Mouse (Mus musculus) ovary, postnatal 10 days (tissue): Measurements from ENCODE around the gene Tent2.
"Not testable (repeated sequence)": the region's sequence is repeated elsewhere in the genome, so short reads cannot be mapped to it uniquely, and the experiment has no call there.

Experiments used
- DNase-seq: peaks from one replicate; pipeline ENCODE4 v3.0.0; 2022; ENCODE audit warnings: low spot score

Gene Tent2

DNA sequence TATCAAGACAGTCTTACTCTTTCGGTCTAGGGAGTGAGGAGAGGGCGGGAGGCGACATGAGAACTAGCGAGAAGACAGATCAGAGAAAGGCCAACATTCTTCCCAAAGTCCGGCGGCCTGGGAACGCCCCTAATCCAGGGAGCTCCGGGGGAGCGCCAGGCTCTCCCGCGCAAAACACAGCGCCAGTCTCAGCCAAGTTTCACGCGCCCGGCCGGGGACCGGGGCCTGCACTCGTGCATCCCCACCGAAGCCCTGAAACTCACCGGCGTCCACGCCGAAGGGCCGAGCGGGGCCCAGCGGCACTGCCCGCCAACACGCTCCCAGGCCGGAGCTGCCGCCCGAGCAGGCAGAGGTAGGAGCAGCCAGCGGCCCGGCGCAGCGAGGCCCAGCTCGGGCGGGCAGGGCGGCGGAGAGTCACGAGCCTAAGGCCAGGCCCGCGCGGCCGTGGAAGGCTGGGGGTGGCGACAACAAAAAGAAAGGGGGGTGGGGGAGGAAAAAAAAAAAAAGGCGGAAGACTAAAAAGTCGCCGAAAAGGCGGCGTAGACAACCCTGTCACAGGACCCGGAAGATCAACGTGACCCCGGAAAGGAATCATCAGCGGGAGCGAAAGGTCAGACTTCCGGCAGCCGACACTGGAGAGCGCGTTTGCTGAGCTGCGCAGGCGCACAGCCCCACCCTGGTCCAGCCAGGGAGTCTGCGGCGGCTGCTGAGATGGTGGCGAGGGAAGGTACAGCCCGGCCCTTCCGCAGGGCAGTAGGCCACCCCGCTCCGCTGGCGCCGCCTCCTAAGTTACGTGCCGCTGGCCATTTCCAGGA lies at the start of gene Tent2:
Tent2 (minus strand) TSS at position 555 of the 815 bp plus-strand sequence.
- DNase-seq, result peak; percentile 76

DNA sequence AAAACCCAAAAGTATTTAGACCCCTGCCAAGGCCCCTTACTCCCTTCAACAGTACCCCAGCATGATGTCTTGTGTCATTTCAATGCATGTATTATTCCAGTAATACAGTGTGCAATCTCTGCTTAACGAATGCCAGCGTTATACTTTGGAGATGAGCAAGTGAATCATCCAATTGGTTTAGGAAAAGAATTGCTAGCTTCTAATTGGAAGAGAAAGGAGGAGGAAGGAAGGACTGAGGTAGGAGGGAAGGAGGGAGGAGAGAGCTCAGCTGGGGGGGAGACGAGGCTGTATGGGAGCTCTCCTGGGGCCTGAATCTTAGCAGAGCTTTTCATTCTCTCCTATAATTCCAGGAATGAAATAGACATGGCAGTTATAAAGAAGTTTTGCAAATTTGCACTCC lies 49.0 kb upstream of the Tent2 start:
- DNase-seq, result no peak

GRCm38 (mm10) chr13:93239561-93239960 lies 47.4 kb upstream of the Tent2 start:
- no peak for DNase-seq

DNA sequence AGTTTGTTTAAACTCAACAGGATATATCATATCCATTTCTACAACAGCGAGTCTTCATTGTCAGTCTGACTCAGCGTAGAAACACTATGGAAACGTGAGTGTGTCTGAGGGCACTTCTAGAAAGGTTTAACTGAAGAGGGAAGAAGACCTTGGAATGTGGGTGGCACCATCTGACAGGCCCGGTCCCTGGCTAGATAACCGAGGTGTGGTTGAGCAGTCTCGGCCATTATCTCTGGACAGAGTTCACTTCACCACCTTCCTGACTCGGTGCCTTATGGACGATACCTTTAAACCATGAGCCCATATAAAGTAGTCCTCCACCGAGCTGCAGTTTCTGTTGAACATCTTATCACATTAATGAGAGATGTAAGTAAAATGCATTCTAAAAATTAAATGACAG lies 46.9 kb upstream of the Tent2 start:
- no peak for DNase-seq

DNA sequence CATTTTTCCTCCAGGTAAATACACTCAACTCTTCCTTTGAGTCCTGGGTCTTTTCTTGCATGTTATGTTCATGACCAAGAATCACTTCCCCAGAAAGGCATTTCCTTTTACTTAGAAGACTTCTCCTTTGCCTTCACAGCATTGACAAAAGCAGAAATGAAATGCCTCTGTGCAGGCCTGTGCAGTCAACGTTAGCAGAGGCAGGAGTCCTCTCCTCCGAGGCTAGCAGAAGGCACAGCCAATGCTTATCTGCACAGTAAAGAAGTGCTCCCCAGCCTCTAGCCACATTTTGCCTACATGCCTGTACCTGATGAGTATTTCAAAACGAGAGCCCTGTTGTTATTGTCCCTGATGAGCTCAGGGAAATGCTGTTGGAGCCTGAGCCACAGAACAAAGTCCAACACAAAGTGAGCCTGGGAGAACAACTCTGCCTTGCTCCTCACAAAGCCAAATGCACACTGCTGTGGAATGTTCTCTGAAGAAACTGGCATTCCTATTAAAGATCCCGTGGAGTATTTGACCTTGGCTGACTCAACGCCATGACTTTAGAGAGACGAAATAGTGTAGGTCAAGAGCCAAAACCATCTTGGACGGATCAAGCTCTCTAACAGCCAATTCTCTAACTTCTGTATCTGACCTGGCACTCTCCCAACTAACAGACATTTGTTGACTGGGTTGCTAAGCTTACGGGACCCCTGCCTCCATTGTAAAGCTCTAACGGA lies 45.7 kb upstream of the Tent2 start:
- DNase-seq, result no peak

DNA sequence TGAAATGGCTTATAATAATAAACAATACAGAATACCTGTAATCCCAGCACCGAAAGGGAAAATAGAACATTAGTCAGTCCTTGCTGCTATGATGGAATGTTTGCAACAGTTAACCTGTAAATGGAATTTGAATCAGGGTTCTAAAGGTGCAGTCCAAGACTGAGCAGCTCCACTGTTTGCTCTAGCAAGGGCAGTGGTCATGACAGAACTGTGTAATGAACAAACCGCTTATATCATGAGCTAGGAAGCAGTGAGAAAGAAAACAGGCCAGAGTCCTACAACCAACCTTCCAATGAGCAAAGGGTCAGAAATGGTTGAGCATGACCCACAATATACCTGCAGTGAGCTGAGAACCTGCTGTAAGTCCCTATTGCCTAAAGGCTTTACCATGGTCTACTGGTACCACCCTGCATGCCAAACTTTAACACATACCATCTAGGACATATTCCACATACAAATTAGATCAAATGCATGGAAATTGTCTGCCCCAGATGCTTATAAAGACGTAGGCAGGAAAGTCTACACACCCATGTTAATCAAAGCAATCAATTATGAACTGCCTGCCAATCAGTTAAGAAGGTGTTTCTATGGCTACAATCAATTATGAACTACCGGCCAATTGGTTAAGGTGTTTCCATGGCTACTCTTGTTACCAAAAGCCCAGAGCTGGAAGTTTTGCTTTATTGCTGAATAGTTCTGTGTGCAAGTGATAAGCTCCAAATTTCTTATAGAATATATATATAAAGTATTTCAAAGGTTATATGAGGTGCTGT lies 42.3 kb upstream of the Tent2 start:
- DNase-seq, result no peak

DNA sequence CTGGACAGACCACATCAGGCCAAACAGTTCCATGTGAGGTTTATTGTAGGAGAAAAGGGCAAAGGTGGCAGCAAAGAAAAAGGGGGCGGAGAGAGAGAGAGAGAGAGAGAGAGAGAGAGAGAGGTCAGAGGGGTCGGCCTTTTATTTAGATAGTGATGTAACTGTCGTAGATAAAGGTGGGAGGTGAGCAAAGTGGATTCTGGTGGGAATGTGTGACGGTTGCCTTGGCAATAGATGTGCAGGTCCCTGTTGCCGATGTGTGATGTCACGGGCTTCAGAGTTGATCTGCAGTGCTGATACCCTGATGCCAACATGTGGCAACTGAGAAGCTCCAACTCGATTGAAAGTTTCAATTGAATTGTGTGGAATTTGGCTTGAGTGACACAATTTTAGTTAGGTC lies 40.1 kb upstream of the Tent2 start:
- DNase-seq, result no peak

DNA sequence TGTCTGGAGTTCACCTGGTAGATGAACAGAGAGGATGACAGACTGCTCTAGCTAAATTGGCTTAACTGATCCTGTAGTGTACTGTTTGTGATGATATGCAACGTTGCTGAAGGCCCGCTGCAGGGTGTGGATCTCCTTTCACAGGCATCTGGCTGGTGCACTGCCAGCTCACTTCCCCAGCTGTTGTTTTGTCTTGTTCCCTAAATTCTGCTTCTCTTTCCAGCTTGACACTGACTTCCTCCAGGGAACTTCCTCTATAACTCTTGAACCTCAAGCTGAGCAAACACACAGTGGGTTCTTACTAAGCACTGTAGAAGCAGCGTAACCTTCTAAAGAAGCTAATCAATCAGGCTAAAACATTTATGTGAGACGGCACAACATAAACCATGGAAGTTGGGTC lies 38.8 kb upstream of the Tent2 start:
- no peak for DNase-seq

DNA sequence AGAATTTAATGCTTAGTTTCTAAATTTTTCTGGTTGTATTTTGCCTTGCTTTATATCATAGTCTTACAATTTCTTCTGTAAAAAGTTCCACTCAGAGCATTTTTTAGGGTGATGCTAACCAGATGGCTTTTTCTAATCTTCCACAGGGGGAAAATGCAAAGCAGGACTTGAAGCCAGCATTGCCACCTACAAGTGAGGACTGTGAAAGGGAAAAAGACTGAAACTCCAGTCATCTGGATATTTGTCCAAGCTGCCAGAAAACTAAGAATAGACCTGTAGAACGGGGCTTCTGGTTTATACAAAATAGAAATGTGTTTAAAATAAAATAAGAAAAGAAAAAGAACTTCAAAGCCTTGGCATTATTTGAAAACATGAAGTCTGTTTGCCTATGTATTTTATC lies 19.6 kb upstream of the Tent2 start:
- DNase-seq, result no peak

GRCm38 (mm10) chr13:93192646-93193026 lies 451 bp upstream of the Tent2 start:
- DNase-seq, result no peak

DNA sequence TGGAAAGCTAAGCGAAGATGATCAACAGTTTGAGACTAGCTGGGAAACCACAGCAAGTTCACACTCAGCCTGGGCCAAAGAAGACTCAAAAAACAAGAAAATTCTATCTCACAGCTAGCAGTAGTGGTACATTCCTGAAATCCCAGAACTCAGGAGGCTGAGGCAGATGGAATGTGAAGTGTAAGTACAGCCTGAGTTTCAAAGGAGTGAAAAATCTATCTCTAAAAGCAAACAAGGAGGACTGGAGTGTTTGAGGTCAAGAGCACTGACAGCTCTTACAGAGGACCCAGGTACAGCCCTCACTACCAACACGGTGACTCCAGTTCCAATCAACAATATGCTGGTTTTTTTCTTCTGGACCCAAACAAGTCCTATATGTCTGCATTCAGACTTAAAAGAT lies 2.8 kb downstream of the Tent2 start:
- DNase-seq, result no peak

- DNase-seq, result no peak
Measured at GRCm38 (mm10) chr13:93188738-93189137, 3.4 kb downstream of the Tent2 start.

GRCm38 (mm10) chr13:93187792-93188191 lies 4.4 kb downstream of the Tent2 start:
- DNase-seq, result not testable (repeated sequence)

GRCm38 (mm10) chr13:93180351-93180750 lies 11.8 kb downstream of the Tent2 start:
- no peak for DNase-seq

DNA sequence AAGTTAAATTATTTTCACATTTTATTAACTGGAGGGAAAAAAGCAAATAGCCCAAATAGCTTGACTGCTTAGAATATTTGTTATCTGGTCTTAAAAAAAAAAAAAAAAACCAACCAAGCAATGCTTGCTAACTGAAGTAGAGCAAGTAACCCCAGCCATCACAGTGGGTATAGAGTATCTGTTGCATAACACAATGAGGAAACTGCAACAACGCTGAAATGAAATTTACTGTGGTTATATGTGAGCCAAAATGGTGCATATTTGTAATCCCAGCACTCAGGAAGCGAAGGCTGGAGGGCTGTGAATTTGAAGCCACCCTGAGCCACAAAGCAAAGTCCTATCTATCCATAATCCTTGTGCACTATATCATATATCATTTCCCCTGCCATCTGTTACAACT lies 12.7 kb downstream of the Tent2 start:
- DNase-seq, result no peak

DNA sequence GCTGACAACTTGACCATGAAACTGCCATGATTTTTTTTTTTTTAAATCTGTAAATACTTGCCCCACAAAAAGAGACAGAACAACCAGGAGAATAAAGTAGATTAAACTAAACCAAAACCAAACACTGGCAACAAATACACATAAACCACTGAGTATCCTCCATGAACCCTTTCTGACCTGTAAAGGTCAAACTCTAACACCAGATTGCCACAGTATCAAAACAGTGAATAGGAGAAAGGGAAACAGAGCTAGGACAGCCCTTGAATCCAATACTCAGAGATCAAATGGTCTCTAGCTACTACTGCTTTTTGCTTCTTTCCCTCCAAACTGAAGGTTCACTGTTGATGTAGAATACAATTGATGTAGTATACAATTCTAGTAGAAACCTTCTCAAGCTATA lies 14.6 kb downstream of the Tent2 start:
- no peak for DNase-seq

DNA sequence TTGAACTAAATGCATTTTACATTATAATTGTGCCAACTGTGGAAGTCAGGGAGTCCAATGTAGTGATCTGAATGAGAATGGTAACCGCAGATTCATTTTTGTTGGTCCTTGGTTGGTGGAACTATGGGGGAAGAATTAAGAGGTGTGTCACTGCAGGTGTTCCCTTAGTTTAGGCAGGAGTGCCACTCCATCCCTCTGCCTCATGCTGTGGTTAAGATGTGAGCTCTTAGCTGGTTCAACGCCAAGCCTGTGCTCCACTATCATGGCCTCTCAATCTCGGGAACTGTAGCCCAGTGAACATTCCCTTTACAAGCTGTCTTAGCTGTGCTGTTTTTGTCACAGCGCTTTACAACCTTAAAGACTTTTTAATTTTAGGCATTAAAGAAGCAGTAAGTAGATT lies 28.9 kb downstream of the Tent2 start:
- no peak for DNase-seq

- no peak for DNase-seq
Measured at GRCm38 (mm10) chr13:93162456-93162855, 29.7 kb downstream of the Tent2 start.

DNA sequence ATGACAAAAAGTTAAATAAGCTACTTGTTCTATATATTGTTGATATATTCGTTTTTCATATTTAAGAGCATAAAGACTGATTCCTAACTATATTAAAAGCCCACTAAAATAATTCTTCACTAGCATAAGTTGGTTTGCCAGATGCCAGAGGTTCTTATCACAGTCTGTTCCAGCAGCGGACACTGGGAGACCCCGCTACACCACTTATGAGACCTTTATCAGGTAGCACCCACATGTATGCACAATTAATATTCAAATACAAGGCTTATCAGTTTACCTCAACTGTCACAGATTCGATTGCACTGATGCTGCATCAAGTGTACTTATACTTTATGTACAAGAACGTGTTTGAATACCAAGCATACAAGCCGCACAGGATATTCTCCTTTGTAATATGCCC lies 33.9 kb downstream of the Tent2 start:
- no peak for DNase-seq

DNA sequence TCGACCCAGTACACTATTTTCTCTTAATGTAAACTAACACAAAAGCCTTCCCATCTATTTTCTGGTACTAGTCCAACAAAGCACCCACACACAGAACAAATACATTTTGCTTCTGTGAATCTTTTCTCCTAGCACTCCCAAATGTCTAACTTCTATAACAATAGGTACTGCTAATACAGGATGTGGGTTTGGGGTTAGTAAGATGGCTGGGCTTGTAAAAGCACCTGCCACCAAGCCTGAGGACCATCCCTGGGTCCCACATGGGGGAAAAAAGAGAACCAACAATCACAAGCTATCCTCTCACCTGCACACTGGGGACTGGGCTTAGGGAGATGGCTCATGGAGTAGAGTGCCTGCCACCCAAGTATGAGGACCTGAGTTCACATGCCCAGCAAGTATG lies 38.9 kb downstream of the Tent2 start:
- DNase-seq, result no peak

- peak; percentile 85 for DNase-seq
Measured at GRCm38 (mm10) chr13:93144336-93145167, 47.6 kb downstream of the Tent2 start, which contains the start of gene Cmya5. Gene Cmya5 (minus strand): TSS chr13:93144724.

DNA sequence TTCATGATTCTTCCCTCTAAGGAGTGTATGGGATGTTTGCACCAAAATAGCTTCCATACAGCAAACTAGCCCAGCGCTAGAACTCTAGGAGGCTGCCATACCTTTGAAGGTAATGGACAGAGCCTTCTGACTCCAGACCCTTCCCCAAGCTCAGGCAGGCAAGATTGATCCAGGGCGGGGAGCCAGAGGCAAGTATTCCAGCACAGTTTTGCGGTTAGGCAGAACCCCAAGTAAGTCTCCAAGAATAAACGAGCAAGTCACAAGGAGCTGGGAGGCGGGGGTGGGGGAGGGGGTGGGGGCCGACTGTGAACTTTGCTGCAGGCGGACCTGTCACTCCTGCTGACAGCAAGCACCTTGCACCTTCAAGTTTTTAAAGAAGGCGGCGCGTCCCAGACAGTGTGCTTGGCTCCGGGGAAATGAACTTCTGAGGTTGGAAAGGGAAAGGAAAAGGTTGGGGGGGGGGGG lies 48.3 kb downstream of the Tent2 start:
- DNase-seq, result peak; percentile 9
